Mouse (Mus musculus): ENCODE results near the gene Wnt10a.

DNA sequence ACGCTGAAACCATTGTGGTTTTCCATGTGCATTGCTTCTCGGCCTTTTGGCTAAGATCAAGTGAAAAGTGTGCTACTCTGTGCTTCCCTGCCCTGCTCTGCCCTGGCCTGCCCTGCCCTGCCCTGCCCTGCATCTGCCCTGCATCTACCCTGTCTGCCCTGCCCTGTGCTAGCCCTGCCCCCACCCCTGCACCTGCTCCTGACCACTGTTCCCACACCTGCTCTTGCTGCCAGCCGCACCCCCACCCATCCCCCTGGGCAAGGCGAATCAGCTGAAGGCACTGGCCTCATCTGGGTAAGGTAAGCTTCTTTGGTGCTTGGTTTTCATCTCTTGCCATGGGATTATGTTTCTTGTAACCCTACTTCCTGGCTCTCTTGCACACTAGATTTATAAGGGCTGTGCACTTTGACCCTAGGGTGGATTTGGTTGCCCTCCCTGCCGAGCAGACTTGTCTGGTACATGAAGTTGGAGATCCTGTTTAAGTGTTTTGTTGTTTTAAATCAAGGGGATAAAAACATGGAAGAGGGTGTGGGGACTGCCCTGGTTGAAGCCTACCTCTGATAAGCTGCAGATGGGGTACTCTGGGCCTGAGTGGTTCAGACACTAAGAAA, 37.0 kb upstream of the Wnt10a start:
- TF ChIP-seq CTCF (IDR thresholded peaks at IDR 0.05; ENCODE audit: control insufficient read depth, insufficient read depth, insufficient replicate concordance, low read depth, low read length), result no peak
- TF ChIP-seq POLR2A (IDR thresholded peaks at IDR 0.05; ENCODE audit: control insufficient read depth, low read depth, low read length), result no peak

Measured in testis, adult 2 months (tissue).